Mouse (Mus musculus): Measurements from ENCODE around the gene Ptbp3. TPM values are rescaled to one million over a fixed set of nuclear protein-coding genes. Genes with fewer than 3 reads are reported as not detected.

Gene Ptbp3
- total RNA-seq, 4 experiments from 2014 or later = 34.8 to 37.4 (median 36.7) TPM

DNA sequence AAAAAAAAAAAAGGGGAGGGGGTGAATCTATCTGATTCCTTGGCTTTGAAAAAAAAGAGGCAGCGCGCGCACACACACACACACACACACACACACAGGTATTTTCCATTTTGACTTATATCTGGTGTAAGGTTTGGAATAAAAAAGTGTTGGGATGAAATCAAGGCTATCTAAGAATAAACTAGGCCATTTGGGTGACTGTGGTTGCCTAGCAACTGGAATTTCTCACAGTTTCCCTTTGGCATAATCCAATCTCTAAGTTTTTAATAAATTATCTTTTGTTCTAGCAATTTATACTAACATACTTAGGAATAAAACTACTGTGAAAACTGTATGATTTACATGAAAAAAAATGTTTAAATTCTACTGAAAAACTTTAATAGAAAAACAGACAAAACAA lies 42.5 kb downstream of the Ptbp3 start:
- no peak for DNase-seq (ENCODE audit: low spot score in 2 of 2)

DNA sequence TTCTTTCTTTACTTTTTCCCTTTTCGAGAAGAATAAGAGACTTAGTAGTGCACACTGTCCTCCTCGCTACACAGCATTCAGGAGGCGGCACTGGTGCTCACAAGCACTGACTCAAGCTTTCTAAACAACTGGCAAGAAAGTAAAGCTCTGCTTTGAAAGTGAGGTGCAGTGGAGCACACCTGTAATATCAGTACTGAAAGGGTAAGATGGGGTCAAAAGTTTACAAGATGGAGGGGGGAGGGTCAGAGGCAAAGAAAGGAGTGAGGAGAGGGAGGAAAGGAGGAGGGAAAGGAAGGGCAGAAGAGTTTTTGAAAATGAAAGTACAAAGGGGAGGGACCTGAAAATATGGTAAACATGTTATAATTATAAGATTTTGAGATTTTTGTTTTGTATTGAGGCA lies 43.7 kb downstream of the Ptbp3 start:
- DNase-seq (ENCODE audit: low spot score in 2 of 2) = no peak

DNA sequence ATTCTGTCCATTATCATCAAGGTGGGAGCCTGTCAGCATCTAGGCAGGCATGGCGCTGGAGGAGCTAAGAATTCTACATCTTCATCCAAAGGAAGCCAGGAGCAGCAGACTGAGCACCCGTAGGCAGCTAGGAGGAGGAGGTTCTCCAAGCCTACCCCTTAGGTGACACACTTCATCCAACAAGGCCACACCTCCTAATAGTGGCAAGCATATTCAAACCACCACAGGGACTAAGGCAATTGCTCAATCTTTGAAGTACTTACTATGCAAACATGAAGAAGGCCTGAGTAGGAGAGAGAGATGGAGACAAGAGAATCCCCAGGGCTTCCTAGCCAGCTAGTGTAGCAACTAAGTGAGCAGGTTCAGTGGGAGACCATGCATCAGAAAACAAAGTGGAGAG lies 58.1 kb downstream of the Ptbp3 start:
- DNase-seq (ENCODE audit: low spot score in 2 of 2) = no peak

DNA sequence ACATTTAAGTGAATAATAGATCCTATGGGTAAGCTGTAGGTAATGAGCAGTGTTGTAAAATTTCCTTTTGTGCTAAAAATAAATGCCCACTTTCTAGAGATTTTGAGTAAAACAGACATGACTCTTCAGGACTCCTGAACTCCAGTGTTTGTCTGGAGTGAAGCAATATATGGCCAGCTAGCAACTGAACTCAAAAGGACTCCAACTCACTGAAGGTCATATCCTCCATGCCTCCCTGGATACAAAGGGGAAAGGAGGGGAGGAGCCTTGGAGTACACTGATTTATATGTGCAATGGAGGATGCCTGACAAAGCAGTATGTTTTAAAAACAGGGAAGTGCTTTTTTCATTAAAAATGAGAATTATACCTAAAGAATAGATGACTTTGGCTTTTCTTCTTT lies 77.9 kb downstream of the Ptbp3 start:
- no peak for DNase-seq (ENCODE audit: low spot score in 2 of 2)

DNA sequence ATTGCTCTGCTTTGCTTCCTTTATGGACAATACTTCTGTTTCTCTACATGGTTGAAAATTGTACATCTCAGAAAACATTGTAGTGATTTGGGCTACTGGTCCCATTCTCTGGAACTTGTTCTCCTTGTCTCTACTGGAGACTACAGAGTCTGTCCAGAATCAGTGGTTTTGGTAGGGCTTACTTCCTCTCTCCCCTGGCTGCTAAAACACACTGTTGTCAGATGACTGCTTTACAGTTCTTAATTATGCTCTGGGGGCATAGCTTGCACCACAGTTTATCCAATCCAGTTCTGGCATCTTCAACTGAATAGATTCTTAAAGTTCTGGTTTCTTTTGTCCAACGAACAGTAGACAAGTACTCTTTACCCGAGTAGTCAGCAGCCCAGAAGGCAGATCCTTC lies 83.7 kb downstream of the Ptbp3 start:
- DNase-seq (ENCODE audit: low spot score in 2 of 2) = no peak

DNA sequence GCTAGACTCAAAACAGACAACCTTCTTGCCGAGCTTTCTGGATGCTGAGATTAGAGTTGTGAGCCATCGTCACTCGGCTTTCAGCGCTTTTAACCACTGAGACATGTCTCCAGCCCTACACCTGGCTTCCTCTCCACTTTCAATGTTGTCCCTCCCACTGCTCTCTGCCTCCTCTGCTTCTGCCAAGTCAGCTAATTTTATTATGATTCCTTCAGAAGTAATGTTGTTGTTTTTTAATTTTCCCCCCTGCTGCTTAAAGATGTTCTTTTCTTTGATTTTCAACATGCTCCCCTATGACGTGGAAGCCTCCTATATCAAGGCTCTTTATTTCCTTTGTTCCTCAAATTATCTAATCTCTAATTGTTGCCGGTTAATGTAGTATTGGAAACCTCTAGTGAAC lies 84.5 kb downstream of the Ptbp3 start:
- DNase-seq (ENCODE audit: low spot score in 2 of 2) = no peak

DNA sequence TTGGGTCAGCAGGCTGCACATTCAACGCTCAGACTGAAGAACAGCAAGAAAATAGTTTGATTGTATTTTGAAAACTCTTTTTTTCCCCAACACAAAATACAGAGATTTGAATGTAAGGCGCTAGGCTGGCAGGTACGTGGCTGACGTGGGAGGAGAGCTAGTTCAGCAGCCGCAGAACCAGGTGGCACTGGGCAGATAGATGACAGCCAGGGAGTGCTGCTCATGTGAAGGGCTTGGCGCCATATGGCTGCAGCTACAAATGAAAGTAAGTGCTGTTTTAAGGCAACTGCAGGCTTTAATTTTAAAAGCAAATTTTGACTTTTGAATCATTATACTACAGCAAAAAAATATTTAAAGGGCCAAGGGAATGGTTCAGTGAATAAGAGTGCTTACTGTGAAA lies 86.7 kb downstream of the Ptbp3 start:
- peak; percentile 71 to 73 for DNase-seq (ENCODE audit: low spot score in 2 of 2)

DNA sequence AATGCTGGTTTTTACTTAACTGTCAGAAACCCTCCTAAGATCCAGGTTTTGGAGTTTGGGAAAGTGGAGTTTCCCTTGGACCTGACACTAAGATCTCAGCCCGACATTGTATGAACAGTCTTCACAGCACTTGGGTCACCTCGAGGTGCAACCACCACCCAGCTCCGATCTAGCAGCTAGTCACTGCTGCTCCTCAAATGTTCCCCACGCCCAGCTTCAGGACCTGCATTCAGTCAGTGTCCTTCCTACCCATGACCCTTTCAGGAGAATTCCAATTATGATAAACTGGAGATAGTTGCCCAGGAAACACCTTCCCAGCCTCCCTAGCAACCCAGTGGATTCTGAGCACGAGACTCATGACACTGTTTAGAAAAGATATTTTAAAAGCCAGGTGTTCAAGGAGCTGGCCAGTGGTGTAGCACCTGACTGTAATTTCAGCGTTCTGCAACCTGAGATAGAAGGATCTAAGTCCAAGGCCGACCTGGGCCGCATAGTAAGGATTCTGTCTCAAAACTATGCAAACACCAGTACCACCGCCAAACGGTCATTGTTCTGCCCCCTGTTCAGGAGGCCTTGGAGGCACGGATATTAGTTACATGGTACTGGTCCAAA lies 87.9 kb downstream of the Ptbp3 start:
- no peak for DNase-seq (ENCODE audit: low spot score in 2 of 2)

DNA sequence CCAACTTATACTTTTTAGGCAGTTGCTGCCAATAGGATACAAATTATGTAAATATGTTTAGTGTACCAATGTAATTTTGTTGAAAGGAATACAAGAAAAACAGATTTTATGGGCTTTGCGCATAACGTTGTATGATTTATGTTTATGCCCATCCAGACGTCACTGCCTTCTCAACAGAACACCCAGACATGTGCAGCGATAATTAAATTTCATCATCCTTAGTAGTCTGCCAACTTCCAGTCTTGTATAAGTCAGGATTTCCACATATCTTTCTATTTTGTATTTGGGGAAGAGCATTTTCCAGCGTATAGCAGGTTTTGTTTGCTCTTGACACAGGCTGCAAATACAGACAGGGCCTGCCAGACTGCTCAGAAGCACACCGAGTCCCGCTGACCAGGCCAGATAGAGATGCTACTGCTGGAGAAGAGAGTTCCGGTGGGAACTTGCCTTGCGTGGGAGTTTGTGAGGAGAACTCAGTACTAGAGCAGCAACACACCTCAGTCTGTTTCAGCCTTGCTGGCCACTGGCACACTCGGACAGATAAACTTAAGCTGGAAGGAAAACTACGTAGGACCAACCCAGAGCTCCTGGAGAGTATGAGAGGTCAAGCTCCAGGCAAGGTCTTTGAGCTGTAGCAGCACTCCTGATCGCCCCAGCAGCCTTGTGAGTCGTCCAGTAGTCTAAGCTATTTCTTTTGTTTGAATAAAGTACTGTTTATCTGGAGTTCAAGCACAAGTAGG lies 89.8 kb downstream of the Ptbp3 start:
- peak in 1 of 2 experiments; percentile 16 for DNase-seq (ENCODE audit: low spot score in 2 of 2)

DNA sequence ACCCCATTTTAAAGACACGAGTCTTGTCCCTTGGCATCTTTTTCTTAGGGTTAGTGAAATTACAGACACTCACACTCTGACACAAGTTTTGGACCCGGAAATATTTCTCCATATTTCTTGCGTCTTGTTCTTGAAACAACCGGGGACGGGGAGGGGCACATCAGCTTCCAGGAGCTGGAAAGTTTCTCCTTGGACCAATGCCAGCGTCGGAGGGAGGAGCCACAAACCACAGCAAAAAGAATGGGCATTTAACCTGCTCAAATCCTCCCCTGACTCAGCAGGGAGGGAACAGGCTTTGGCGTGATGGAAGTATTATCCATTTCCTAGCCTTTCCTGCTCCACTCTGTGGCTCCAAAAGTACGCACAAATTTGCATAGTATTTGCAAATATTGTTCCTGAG lies 91.2 kb downstream of the Ptbp3 start:
- no peak for DNase-seq (ENCODE audit: low spot score in 2 of 2)

DNA sequence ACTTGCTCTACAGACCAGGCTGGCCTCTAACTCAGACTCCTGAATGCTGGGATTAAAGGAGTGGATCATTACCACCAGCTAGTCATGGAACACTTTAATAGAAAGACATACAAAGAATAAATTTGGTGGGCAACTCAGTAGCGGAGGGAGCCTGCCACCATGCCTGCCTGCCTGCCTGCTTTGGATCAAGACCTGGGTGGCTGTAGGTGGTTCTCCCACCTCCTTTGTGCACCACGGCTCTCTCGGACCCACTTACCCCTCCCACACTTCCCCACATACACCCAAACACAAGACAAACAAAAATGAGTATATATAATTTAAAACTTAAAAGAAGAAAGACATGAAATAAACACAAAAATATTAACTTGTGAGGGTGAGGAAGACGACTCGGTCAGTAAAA lies 92.1 kb downstream of the Ptbp3 start:
- DNase-seq (ENCODE audit: low spot score in 2 of 2) = no peak

DNA sequence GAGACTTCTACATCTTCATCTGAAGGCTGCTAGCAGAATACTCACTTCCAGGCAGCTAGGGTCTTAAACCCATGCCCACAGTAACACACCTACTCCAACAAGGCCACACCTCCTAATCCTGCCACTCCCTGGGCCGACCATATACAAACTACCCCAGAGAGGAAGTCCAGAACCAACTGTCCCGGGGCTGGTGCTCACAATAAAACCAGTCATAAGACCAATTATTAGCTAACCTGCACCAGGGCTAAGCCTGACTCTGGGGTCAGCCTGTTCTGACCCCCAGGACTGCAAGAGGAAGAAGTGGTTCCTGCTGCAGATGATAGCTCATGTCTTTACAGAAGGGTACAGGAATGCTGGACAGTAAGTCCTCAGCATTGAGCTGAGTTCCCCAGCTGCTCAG lies 93.7 kb downstream of the Ptbp3 start:
- no peak for DNase-seq (ENCODE audit: low spot score in 2 of 2)

DNA sequence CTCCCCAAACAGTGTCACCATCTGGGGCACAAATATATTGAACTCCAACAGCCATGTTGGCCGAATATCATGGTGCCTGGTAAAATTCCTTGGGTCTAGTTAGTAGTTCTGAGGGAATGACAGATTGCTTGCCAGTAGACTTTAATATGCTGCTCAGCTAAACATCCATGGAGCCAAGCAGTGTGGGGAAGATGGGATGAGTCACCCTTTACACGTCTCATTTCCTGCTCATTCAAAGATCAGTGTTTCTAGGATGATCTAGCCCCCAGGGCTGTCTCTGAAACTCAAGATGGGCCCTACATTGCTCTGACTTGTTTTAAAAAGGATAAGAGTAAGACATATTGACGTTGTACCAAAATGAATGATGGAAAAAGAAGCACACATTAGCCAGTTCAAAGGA lies 95.1 kb downstream of the Ptbp3 start:
- DNase-seq (ENCODE audit: low spot score in 2 of 2) = no peak

DNA sequence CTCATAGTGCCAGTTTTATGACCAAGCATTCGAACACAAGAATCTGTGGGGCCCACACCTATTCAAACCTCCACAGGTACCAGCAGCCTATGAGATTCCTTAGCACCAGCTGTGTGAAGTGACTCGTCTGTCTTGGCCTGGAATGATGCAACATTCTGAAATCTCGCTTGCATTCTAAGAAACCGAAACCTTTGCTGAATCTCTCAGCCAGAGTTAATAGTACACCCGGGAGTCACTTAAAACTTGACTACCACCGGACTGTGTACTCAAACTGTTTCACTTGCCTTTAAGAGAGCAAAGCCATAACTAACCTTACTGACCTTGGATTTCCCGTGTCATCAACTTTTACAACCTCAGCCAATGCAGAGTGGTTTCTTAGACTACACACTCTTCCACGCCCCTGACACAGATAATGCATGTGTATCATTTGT lies 96.6 kb downstream of the Ptbp3 start:
- DNase-seq (ENCODE audit: low spot score in 2 of 2) = no peak

DNA sequence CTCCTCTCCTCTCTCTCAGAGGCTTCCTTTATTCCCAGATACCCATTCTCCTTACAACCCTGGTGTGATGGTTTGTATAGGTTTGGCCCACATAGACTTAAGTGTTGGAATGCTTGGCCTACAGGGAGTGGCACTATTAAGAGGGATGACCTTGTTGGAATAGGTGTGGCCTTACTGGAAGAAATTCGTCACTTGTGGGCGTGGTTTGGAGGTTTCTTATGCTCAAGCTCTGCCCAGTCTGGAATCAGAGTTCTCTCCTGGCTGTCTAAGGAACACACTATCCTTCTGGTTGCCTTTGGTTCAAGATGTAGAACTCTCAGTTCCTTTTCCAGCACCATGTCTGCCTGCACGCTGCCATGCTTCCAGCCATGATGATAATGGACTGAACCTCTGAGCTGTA lies 98.3 kb downstream of the Ptbp3 start:
- DNase-seq (ENCODE audit: low spot score in 2 of 2) = no peak

DNA sequence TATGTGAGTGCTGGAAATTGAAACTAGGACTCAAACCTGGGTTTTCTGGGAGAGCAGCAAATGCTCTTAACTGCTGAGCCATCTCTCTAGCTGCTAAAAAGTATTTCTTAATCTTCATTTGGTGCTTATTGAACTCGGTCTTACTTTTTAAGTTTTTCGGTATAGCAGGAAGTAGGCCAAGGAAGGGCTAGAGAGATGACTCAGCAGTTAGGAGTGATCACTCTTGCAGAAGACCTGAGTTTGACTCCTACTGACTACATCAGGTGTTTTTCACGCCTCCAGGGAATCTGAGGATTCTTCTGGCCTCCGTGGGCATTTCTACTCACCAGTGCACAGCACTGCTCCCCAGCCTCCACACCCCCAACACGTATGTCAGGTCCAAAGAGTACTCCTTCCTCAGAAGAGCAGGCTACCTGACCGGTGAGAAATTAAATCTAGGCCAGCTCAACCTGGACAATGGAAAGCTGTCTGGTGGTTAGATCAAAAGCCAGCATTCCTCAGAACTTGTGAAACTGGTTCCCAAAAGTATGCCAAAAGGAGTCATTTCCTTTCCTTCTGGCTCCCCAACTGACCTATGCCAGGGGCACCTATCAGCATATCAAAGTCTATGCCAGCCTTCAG lies 98.8 kb downstream of the Ptbp3 start:
- DNase-seq (ENCODE audit: low spot score in 2 of 2) = no peak

DNA sequence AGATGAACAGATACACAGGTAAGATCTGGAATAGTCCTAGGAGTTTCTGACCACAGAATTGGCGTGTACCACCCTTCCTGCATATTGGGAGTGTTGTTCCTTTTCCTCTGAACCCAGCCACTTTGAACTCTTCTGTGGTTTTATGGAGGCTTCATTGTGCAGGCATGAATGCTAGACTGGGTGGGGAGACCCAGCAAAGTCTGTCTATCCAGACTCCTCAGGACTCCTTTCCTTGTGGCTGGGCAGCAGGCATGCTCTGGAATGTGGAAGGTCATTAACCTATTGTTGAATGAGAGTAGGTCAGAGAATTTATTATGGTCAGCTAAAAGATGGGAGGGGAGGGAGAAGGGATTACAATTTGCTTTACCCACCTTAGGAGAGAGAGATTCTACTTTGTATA lies 101.9 kb downstream of the Ptbp3 start:
- no peak for DNase-seq (ENCODE audit: low spot score in 2 of 2)

DNA sequence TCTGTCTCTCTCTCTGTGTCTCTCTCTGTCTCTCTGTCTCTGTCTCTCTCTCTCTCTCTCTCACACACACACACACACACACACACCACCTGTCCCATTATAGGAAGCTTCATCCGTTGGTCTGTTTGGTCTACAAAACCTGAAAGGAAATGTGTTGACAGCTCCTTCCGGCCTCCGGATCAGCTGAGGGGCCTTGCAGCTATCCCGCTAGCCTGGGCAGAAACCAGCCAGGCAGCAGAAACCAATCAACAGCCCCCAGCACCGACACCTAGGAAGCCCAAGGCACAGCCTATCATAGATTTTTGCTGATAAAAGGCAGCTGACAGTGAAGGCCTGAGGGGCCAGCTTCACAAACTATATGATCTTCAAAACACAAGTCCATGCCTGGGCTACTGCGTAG lies 103.6 kb downstream of the Ptbp3 start:
- no peak for DNase-seq (ENCODE audit: low spot score in 2 of 2)

DNA sequence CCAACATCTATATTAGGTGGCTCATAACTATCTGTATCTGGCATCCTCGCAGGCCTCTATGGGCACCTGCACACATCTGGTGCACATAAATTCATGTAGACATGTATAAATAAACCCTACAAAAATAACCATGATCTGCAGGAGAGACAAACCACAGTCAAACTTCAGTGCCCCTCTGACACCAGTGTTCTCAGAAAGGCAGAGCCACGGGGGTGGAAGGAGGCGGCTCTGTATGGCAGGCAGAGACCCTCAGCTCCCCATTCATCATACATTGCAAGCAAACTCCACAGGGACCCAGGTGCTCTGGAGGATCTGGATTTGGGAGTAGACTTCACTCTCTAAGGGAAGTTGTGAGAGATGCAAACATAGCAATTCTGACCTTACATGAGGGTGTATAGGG lies 104.2 kb downstream of the Ptbp3 start:
- no peak for DNase-seq (ENCODE audit: low spot score in 2 of 2)

DNA sequence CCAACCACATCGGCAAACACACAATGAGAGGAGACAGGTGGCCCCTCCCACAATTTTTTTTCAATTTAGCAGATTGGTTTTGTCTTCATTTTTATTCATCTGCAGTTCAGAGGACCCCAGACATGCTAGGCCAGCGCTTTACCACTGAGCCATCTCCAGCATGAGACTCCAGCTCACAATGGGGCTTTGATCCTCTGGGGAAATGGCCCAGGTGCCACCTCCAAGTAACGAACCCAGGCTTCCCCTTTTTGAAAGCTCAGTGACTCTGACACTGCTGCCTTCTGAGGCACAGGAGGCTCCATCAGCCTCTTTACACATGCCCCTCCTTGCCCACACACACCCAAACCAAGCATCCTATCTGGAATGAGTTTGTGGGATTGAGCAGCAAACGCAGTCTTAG lies 105.1 kb downstream of the Ptbp3 start:
- DNase-seq (ENCODE audit: low spot score in 2 of 2) = no peak

DNA sequence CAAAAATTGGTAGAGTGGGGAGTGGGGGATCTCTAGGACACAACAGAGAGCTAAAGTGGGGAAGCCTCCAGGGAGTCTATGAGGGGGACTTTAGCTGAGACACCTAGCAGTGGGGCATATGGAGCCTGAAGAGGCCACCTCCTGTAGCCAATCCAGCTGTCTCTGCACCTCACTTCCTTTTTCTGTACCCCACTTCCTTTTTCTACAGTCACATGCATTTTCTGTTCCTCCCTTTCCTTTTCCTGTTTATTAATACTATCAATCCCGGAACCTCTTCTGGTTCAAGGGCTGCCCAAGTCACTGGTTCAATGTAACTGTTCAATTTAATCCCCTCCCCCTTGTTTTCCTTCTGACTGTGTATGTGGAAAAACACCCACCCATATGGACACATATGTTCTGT lies 107.9 kb downstream of the Ptbp3 start:
- DNase-seq (ENCODE audit: low spot score in 2 of 2) = no peak

DNA sequence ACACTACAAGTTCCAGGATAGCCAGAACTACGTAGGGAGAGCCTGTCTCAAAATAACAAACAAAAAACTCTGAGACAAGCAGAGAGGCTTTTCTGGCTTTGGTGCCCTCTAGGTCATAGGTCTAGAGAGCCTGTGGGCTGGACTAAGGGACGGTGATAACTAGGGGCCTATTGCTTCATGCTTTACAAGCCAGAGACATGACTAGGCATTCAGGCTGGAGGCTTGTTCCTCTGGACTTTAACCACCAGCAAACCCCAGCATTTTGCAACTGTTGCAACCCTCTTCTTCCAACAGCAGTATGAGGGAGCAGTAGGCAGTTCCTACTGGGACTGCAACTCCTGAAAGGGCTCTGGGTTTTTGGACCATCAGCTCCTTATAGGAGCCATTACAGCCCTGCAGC lies 109.2 kb downstream of the Ptbp3 start:
- no peak for DNase-seq (ENCODE audit: low spot score in 2 of 2)

DNA sequence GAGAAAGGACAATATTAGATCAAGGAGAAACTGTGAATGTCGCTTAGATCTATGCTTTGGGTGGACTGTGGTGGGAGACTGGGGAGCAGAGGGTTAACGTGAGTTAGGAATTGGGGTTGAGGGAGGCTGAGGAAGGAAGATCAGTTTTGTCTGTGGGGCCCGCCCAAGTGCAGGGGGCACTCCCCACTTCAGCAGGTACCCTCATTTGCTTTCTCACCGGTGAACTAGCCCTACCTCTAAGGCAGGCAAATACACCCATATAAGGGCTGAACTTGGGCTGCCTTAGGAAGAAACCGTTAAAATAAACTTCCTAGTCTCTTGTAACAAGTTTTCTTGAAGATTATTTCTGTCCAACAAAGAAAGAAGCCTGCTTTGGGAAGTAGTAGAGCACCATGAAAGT lies 110.1 kb downstream of the Ptbp3 start:
- no peak for DNase-seq (ENCODE audit: low spot score in 2 of 2)
